Mouse (Mus musculus) lung, postnatal 10 days (tissue): ENCODE measurements around the gene Spc24.
"Not testable (repeated sequence)": the region's sequence is repeated elsewhere in the genome, so short reads cannot be mapped to it uniquely, and the experiment has no call there.

Experiments
- DNase-seq: peaks from one replicate; pipeline ENCODE4 v3.0.0; 2021

The Spc24 gene

GRCm38 (mm10) chr9:21781657-21782468, 21.8 kb upstream of the Spc24 start:
- DNase-seq, result no peak

- no peak for DNase-seq
Observed at GRCm38 (mm10) chr9:21777726-21778125, 17.6 kb upstream of the Spc24 start.

- DNase-seq, result no peak
Observed at GRCm38 (mm10) chr9:21774353-21774752, 14.2 kb upstream of the Spc24 start.

GRCm38 (mm10) chr9:21773396-21773795, 13.3 kb upstream of the Spc24 start:
- not testable (repeated sequence) for DNase-seq

GRCm38 (mm10) chr9:21769558-21770183, 9.6 kb upstream of the Spc24 start:
- peak; percentile 69 for DNase-seq

- peak; percentile 73 for DNase-seq
Observed at GRCm38 (mm10) chr9:21768511-21769411, 8.7 kb upstream of the Spc24 start.

- peak; percentile 71 for DNase-seq
Observed at GRCm38 (mm10) chr9:21767896-21768295, 7.8 kb upstream of the Spc24 start.

- peak; percentile 56 for DNase-seq
Observed at GRCm38 (mm10) chr9:21764084-21764999, 4.2 kb upstream of the Spc24 start.

GRCm38 (mm10) chr9:21762135-21762534, 2.0 kb upstream of the Spc24 start:
- peak; percentile 44 for DNase-seq

GRCm38 (mm10) chr9:21759718-21760117, 385 bp downstream of the Spc24 start:
- no peak for DNase-seq

- DNase-seq, result no peak
Observed at GRCm38 (mm10) chr9:21758576-21759529, 1.2 kb downstream of the Spc24 start.

GRCm38 (mm10) chr9:21754516-21755321, 5.4 kb downstream of the Spc24 start:
- no peak for DNase-seq

- DNase-seq, result peak; percentile 91
Observed at GRCm38 (mm10) chr9:21754003-21754402, 6.1 kb downstream of the Spc24 start.

GRCm38 (mm10) chr9:21752252-21752792, 7.8 kb downstream of the Spc24 start:
- DNase-seq, result peak; percentile 78

GRCm38 (mm10) chr9:21751347-21751746, 8.8 kb downstream of the Spc24 start:
- peak; percentile 82 for DNase-seq

GRCm38 (mm10) chr9:21750370-21750769, 9.7 kb downstream of the Spc24 start:
- no peak for DNase-seq

GRCm38 (mm10) chr9:21749382-21750118, 10.6 kb downstream of the Spc24 start:
- DNase-seq, result no peak

GRCm38 (mm10) chr9:21748491-21748890, 11.6 kb downstream of the Spc24 start:
- no peak for DNase-seq

- DNase-seq, result peak; percentile 87
Observed at GRCm38 (mm10) chr9:21748033-21748432, 12.1 kb downstream of the Spc24 start.
